Mouse (Mus musculus) testis, adult 2 months (tissue): ENCODE measurements around the gene Sowahc. TPM values are rescaled to one million over a fixed set of nuclear protein-coding genes. Genes with fewer than 3 reads are reported as not detected.

Source experiments
- H3K27ac ChIP-seq: fragments of 200-500 bp; 2 replicates; pipeline ENCODE4 v1.5.1; 2012; ENCODE audit warnings: low read depth, low read length; ENCODE audit not compliant: control insufficient read depth, insufficient read depth
- H3K27me3 ChIP-seq: fragments of 200-500 bp; 2 replicates; pipeline ENCODE4 v1.6.1; 2012; ENCODE audit warnings: mild to moderate bottlenecking, low read length, moderate library complexity; ENCODE audit not compliant: control insufficient read depth, insufficient read depth
- H3K36me3 ChIP-seq: fragments of 200-500 bp; 2 replicates; pipeline ENCODE4 v1.6.1; 2012; ENCODE audit warnings: mild to moderate bottlenecking, low read length; ENCODE audit not compliant: control insufficient read depth, insufficient read depth
- H3K4me1 ChIP-seq: fragments of 200-500 bp; 2 replicates; pipeline ENCODE4 v1.6.1; 2012; ENCODE audit warnings: low read length; ENCODE audit not compliant: control insufficient read depth, insufficient read depth
- H3K4me3 ChIP-seq: fragments of 200-500 bp; 2 replicates; pipeline ENCODE4 v1.5.1; 2012; ENCODE audit warnings: low read depth, mild to moderate bottlenecking, low read length, moderate library complexity, mixed read lengths; ENCODE audit not compliant: control insufficient read depth
- CTCF ChIP-seq: fragments of 200-500 bp; IDR thresholded peaks from 2 replicates; pipeline ENCODE4 v1.5.1; 2012; ENCODE audit warnings: low read depth, mild to moderate bottlenecking, inconsistent platforms, low read length, moderate library complexity; ENCODE audit not compliant: control insufficient read depth, insufficient read depth, insufficient replicate concordance
- POLR2A ChIP-seq: fragments of 200-500 bp; IDR thresholded peaks from 2 replicates; pipeline ENCODE4 v1.6.1; 2012; ENCODE audit warnings: low read depth, mild to moderate bottlenecking, inconsistent platforms, low read length, moderate library complexity; ENCODE audit not compliant: control insufficient read depth
- polyA plus RNA-seq: library from polyadenylated mRNA; depleted of rRNA; stranded (reverse); fragments of >200 nt; gene quantifications from 2 replicates; pipeline ENCODE4 v1.2.3, GENCODE M21; 2012

Sowahc gene
- polyA plus RNA-seq, 1 experiment, result 2.3 TPM

DNA sequence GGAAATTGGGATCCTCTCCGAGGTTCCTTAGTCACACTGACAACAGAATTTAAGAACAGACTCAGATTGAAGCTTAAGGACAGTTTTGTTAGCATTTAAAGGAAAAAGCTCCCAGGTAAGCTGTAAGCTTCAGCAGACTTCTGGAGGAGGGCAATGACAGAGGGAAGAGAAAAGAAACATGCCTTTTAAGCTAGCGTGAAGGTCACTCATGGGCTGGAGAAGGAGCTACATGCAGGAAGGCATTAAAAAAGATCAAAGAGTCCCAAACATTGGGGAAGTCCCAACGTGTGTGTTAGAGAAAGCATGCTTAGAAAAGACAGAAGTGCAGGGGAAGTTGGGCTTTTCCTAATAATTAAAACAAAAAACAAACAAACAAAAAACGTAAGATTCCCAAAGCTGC, 14.1 kb downstream of the Sowahc start:
- no peaks in the 10 kb centered on the region for H3K27me3 ChIP-seq
- H3K4me3 ChIP-seq, result no peak overlapping the region
- no peak overlapping the region for H3K27ac ChIP-seq
- H3K4me1 ChIP-seq, result no peaks in the 10 kb centered on the region; the same call in 1 of the 2 replicates
- no peaks in the 10 kb centered on the region for H3K36me3 ChIP-seq
- TF ChIP-seq POLR2A (no peak), CTCF (no peak)

DNA sequence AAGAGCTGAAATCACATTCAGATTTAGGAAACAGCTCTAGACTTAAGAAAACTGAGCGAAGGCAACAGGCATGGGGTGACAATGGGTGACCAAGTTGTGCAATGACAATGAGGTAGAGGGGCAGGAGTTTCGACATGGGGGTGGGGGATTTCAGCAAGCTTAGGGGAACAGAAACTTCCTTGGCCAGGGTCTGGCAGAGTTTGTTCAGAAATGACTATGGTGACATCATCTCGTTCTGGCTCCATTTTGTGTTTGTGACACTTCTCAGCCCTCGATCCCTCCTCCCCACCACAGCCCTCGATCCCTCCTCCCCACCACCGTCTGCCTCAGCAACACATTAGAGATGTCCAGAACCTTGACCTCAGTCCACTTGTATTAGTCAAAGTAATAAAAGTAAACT, 14.7 kb downstream of the Sowahc start:
- Histone ChIP-seq H3K36me3 (no peaks in the 10 kb centered on the region), H3K4me3 (no peak overlapping the region), H3K27me3 (no peaks in the 10 kb centered on the region), H3K4me1 (no peaks in the 10 kb centered on the region; the same call in 1 of the 2 replicates), H3K27ac (no peak overlapping the region)
- TF ChIP-seq POLR2A (no peak), CTCF (no peak)

DNA sequence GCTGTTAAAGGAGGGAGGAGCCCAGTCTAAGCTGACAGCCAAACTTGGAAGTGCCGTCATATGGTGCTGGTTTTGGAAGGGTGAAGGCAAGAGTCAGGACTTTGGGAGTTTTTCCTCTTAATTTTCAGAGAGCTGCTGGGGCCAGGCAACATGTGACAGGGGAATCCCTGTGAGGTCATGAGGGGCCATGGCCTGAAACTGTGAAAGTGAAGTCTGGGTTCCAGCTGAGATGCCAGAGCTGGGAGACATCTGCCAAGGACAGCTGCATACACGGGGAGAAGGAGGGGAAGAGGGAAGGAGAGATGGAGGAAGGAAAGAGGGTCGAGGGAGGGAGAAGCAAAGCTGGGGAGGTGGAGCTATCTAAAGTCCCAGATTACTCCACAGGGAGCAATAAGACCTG, 16.0 kb downstream of the Sowahc start:
- Histone ChIP-seq H3K36me3 (no peaks in the 10 kb centered on the region), H3K27ac (no peak overlapping the region), H3K27me3 (no peaks in the 10 kb centered on the region), H3K4me3 (no peak overlapping the region), H3K4me1 (no peaks in the 10 kb centered on the region; the same call in 1 of the 2 replicates)
- TF ChIP-seq CTCF (no peak), POLR2A (no peak)

DNA sequence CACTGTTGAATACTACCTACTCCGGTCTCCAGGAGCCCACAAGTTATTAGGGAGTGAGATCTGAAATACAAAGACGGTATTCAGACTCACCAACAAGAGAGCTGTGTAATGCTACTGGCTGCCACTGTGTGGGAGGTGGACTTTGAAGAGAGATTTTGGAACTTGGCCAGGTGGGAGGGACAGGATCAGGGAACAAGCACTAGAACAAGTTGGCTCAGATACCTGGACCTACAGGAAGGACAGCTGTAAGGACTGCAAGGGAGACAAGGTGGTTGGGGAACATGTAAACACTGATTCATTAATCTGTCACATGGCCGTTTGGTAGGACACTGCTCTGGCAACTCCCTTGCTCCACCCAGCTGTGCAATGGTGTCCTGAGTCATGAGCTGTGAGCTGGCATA, 19.4 kb downstream of the Sowahc start:
- no peak overlapping the region for H3K4me3 ChIP-seq
- no peaks in the 10 kb centered on the region for H3K36me3 ChIP-seq
- TF ChIP-seq POLR2A (no peak), CTCF (no peak)
- H3K4me1 ChIP-seq, result no peaks in the 10 kb centered on the region; the same call in 1 of the 2 replicates
- no peaks in the 10 kb centered on the region for H3K27me3 ChIP-seq
- H3K27ac ChIP-seq, result no peak overlapping the region

DNA sequence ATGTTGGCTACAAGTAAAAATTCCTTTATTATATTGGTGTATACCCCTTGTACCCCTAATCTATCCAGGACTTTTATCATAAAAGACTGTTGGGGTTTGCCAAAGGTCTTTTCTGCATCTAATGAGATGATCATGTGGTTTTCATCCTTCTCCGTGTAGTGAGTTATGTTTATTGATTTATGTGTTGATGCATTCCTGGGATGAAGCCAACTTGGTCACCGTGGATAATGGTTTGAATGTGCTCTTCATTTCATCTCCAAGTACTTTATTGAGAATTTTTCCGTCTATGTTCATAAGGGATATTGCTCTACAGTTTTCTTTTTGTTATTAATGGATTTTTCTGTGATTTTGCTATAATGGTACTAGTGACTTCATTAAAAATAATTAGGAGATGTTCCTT, 27.8 kb downstream of the Sowahc start:
- TF ChIP-seq POLR2A, result no peak
- no peak for TF ChIP-seq CTCF
- no peak overlapping the region for H3K4me3 ChIP-seq

DNA sequence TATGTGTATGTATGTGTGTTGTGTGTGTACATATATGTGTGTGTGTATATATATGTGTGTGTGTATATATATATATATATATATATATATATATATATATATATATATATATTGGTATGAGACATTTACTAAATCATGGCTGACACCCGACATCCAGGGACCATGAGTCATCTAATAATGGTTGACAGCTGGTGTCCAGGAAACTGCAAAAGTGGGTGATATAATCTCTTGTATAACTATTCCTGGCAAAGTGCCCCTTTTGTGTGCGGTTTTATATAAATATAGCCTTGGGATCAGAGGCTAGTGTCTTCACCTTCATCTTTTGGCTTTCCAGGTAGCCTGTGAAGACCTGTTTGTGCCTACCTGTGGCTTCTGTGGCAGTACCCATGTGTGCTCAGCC, 28.9 kb downstream of the Sowahc start:
- Histone ChIP-seq H3K4me1 (0 out of 2 replicates have a peak, but pooled peaks cover 2% of the 10 kb centered on the region), H3K27me3 (no peaks in the 10 kb centered on the region), H3K36me3 (no peaks in the 10 kb centered on the region), H3K4me3 (no peak overlapping the region), H3K27ac (no peak overlapping the region)
- TF ChIP-seq CTCF (no peak), POLR2A (no peak)

More for the DNA sequence above, 27.8 kb downstream of the Sowahc start:
- no peak overlapping the region for H3K27ac ChIP-seq
- H3K27me3 ChIP-seq, result no peaks in the 10 kb centered on the region
- H3K4me1 ChIP-seq, result no peaks in the 10 kb centered on the region
- no peaks in the 10 kb centered on the region for H3K36me3 ChIP-seq

DNA sequence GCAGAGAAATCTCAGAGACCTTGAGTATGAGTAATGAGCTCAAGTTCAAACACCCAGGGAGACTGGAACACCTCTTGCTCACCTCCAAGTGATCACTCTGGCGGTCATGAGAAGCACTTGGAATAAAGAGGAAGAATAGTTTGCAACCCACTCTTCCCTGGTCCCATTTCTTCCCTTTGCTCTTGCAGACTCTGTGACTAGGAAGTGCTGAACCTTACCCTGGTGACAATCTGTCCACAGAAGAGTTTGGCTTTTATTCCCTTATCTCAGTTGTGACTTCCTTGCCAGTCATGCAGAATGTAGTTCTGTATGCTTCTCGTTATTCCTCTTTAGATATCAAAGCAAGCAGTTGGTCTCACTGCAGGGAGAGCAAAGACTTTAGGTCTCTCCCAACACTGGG, 30.2 kb downstream of the Sowahc start:
- H3K4me3 ChIP-seq, result no peak overlapping the region
- H3K27me3 ChIP-seq, result no peaks in the 10 kb centered on the region
- 0 out of 2 replicates have a peak, but pooled peaks cover 2% of the 10 kb centered on the region for H3K4me1 ChIP-seq
- no peaks in the 10 kb centered on the region for H3K36me3 ChIP-seq
- no peak overlapping the region for H3K27ac ChIP-seq
- TF ChIP-seq POLR2A (no peak), CTCF (no peak)

DNA sequence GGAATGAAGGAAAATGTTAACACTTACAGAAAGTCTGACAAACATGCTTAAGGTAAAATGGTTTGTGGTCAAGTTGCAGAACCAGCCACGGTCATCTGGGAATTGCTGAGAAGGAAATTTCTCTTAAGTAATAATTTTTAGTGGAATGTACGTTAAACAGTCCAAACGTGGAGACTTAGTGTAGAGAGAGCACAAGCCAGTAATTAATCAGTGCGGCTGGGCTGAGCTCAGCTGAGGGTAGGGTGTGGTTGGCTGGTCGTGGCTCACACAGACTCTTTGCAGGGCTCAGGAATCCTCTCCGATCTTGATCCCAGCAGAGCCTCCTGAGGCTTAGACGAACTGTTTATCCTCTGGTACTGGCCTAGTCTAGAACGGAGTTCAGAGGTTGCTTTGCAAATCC, 30.6 kb downstream of the Sowahc start:
- no peak overlapping the region for H3K4me3 ChIP-seq
- H3K27ac ChIP-seq, result no peak overlapping the region
- no peaks in the 10 kb centered on the region for H3K27me3 ChIP-seq
- H3K4me1 ChIP-seq, result 0 out of 2 replicates have a peak, but pooled peaks cover 2% of the 10 kb centered on the region
- TF ChIP-seq CTCF, result no peak
- no peak for TF ChIP-seq POLR2A
- no peaks in the 10 kb centered on the region for H3K36me3 ChIP-seq
